Mouse (Mus musculus): ENCODE measurements around the gene Cdh10. TPM values are rescaled to one million over a fixed set of nuclear protein-coding genes. Genes with fewer than 3 reads are reported as not detected.

Gene Cdh10
- total RNA-seq (2022), result under 1 TPM in 1 of 4 experiments, not detected in 3; 0.43 TPM

- no peak for DNase-seq
Observed at GRCm38 (mm10) chr15:18818185-18818973, at the start of gene Cdh10. TSS of gene Cdh10 (plus strand) at chr15:18818947.

GRCm38 (mm10) chr15:18809148-18809827, 9.5 kb upstream of the Cdh10 start:
- no peak for DNase-seq

- DNase-seq, result no peak
Observed at GRCm38 (mm10) chr15:18817707-18818106, 1.0 kb upstream of the Cdh10 start.

- no peak for DNase-seq
Observed at GRCm38 (mm10) chr15:18820226-18820625, 1.5 kb downstream of the Cdh10 start.

GRCm38 (mm10) chr15:18821114-18821756, 2.5 kb downstream of the Cdh10 start:
- DNase-seq, result peak; percentile 43

- DNase-seq, result no peak
Observed at GRCm38 (mm10) chr15:18823420-18823819, 4.7 kb downstream of the Cdh10 start.

- DNase-seq, result peak; percentile 6
Observed at GRCm38 (mm10) chr15:18832263-18832662, 13.5 kb downstream of the Cdh10 start.

GRCm38 (mm10) chr15:18841769-18842168, 23.0 kb downstream of the Cdh10 start:
- no peak for DNase-seq

- no peak for DNase-seq
Observed at GRCm38 (mm10) chr15:18844807-18845206, 26.1 kb downstream of the Cdh10 start.

GRCm38 (mm10) chr15:18850497-18850896, 31.8 kb downstream of the Cdh10 start:
- no peak for DNase-seq

- no peak for DNase-seq
Observed at GRCm38 (mm10) chr15:18858135-18858534, 39.4 kb downstream of the Cdh10 start.

GRCm38 (mm10) chr15:18869871-18870270, 51.1 kb downstream of the Cdh10 start:
- no peak for DNase-seq

- no peak for DNase-seq
Observed at GRCm38 (mm10) chr15:18881467-18881866, 62.7 kb downstream of the Cdh10 start.

- no peak for DNase-seq
Observed at GRCm38 (mm10) chr15:18886673-18887072, 67.9 kb downstream of the Cdh10 start.

- DNase-seq, result no peak
Observed at GRCm38 (mm10) chr15:18888912-18889311, 70.2 kb downstream of the Cdh10 start.

- no peak for DNase-seq
Observed at GRCm38 (mm10) chr15:18890358-18890757, 71.6 kb downstream of the Cdh10 start.

GRCm38 (mm10) chr15:18900776-18901175, 82.0 kb downstream of the Cdh10 start:
- DNase-seq, result no peak

GRCm38 (mm10) chr15:18904131-18904530, 85.4 kb downstream of the Cdh10 start:
- DNase-seq, result no peak

GRCm38 (mm10) chr15:18910612-18911011, 91.9 kb downstream of the Cdh10 start:
- DNase-seq, result no peak

GRCm38 (mm10) chr15:18925392-18926117, 106.8 kb downstream of the Cdh10 start:
- no peak for DNase-seq

GRCm38 (mm10) chr15:18926964-18927363, 108.2 kb downstream of the Cdh10 start:
- no peak for DNase-seq

GRCm38 (mm10) chr15:18952266-18952665, 133.5 kb downstream of the Cdh10 start:
- DNase-seq, result no peak

GRCm38 (mm10) chr15:18975041-18975440, 156.3 kb downstream of the Cdh10 start:
- DNase-seq, result no peak

All from adrenal gland, adult 8-10 months (tissue).